Mouse (Mus musculus) urinary bladder, postnatal 25 days (tissue): ENCODE measurements around the gene Tjp2.
"Not testable (repeated sequence)": the region's sequence is repeated elsewhere in the genome, so short reads cannot be mapped to it uniquely, and the experiment has no call there.

Experiments used
- DNase-seq: peaks from one replicate; pipeline ENCODE4 v3.0.0; 2022; ENCODE audit warnings: low spot score

Gene Tjp2

DNA sequence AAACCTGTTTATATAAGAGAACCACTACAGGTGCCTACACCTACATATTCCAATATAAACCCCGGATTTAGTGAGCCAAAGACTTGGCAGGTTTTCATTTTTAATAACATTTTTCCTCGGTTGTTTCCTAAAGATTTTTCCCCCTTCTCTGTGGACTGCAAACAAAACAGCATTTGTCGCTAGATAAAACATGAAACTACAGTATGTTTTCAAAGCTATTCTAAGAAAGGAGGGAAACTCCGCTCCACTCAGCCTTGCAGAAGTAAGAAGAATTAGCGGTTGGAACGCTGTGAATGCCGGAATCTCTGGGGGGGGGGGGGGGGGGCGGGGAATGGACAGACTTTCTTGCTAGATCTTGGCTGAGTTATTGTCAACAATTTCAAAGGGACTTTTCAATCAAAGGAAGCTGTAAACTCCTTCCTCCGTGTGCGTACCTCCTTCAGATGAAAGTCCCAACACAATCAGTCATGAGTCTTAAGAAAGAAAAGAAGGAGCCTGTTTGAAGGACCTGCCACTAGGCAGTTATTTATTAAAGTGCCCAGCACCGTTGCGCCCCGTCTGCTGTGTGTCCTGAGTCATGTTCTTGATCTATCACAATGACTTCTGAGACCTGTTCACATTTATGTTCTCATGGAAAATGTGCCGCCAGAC, 3.9 kb downstream of the Tjp2 start:
- no peak for DNase-seq

DNA sequence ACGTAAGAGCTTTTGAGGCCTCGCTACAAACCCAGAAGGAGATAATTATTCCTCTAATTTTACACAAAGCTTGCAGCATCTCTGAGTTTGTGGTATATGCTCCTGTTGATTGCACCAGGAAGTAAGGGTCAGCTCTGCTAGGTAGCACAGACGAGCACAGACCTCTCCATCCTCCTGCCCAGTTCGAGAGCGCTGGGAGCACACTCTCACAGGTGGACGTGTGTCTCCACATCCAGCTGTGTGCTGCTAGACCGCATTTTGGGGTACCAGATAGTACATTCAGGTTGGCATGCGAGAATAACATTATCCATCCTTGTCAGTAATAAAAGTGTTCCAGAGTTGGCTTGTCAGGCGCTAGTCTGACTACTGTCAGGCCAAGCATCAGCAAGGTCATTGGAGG, 5.8 kb downstream of the Tjp2 start:
- no peak for DNase-seq

DNA sequence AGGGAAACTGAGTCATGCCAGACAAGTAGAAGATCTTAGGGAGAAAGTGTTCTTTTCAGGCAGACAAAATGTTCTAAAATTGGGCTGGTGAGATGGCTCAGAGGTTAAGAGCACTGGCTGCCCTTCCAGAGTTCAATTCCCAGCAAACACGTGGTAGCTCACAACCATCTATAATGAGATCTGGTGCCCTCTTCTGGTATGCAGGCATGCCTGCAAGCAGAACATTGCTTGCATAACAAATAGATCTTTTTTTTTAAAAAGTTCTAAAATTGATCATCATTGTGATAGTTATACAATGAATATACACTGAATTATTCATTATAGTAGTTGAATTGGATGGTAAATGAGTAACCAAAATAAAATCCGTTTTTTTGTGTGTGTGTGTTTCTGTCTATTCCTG, 6.5 kb downstream of the Tjp2 start:
- no peak for DNase-seq

DNA sequence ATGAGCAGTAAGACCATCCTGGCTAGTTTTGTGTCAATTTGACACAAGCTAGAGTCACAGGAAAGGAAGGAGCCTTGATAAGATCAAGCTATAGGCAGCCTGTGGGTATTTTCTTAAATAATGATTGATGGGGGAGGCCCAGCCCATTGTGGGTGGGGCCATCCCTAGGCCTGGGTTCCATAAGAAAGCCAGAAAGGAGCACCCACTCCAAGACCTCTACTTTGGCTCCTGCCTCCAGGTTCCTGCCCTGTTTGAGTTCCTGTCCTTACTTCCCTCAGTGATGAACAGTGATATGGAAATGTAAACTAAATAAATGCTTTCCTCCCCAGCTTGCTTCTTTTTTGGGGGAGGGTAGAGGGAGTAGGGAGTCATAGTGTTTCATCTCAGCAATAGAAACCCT, 7.0 kb downstream of the Tjp2 start:
- no peak for DNase-seq

DNA sequence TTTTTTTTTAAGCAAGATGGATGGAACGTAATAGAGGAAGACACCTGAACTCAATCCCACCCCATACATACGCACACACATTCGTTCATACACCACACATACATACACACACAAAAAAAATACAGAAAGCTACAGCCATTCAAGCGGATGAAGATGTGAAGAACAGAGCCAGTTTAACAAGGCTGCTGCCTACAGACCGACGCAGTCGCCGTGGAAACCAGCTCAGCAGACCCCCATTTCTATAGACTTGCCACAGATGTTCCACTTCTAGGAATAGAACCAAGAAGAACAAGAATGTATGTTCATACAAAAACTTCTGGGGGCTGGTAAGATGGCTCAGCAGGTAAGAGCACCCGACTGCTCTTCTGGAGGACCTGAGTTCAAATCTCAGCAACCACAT, 8.1 kb downstream of the Tjp2 start:
- DNase-seq, result no peak

DNA sequence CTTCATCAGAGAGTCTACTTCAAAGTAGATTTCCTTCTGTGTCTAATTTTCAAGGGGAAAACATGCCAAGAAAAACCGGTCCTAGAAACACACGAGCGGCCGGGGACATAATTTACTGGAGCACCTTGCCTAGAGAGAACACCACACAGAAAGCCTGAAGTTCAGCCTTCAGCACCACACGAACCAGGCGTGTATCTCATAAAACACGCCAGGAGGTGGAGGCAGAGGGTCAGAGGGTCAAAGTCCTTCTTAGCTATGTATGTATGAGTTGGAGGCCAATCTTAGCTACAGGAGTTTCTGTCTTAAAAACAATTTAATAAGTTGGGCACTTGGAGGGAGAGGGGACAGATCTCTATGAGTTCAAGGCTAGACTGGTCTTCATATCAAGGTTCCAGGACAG, 9.9 kb downstream of the Tjp2 start:
- no peak for DNase-seq

DNA sequence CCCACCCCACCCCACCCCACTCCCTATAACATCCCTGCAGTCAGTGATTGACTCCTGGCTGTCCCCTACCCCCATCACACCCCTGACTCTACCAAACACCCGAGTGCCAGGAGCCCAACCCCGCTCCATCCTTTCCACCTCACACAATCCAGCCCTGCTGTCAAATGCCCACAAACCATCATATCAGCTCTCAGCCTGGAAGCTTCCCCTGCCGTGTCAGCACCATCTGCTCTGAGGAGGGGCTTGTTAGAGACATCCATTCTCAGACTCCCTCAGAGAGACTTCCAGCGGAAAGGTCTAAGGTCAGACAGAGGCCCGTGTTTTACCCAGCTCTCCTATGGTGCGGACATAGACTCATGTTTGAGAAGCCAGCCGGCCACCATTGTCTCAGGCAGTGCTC, 11.5 kb downstream of the Tjp2 start:
- no peak for DNase-seq

DNA sequence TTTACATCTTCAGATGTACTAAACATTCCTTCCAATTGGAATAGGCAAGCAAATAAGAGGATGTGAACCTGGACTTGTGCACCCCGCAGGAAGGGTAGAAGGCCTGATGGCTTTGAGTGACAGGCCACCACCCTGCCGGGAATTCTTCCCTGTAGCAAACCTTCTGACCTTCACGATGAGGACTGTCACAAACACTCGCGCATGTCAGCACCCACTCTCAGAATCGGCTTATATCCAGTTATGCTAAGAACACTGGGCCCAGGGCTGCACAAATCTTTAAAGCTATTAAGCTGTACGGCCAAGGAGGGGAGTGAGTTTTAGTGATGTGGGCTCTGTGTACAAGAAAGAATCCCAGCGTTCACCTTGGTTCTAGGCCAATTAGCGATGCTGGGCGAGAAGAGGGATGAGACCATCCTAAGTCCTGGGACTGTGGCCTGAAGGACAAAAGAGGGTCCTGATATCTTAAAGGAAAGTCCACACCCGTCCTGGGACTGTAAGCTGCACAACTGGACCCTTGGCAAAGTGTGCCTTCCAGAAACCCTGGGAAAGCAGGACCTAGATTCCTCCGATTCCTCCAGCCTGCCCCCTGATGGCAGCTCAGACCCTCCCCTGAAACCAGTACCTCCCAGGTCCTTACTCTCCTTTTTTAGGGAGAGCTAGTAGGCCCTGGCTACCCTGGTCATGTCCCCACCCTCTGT, 12.1 kb downstream of the Tjp2 start:
- DNase-seq, result no peak

DNA sequence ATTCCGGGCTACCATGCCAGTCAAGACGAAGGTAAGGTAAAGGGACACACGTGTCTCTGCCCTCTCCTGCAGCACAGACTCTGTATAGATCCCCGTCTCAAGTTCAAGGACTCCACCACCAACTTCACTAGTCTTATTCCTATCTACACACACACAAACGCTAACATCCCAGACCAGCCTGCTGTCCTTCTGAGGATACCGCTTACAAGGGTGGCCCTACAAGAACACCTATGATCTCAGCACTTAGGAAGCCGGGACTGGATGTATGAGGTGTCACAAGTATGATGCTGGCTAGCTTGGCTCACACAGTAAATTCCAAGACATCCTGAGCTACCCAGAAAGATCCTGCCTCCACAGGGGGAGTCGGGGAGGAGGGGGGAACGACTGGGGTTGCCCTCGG, 13.7 kb downstream of the Tjp2 start:
- no peak for DNase-seq

DNA sequence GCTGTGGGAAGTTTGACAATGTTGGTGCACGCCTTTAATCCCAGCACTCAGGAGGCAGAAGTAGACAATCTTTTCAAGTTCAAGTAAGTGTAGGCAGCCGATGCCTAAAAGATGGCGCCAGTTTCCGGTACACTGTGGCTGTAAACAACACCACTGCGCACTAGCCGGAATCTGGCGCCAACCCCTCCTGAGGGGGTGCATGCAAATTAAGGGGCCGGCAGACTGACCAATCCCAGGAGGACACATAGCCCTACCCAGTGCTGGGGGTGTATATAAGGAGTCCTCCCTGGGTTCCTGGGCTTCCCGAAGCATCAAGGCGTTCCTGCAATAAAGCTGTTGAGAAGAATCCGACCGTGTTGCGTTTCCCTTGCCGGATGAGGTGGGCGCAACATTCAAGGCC, 15.3 kb downstream of the Tjp2 start:
- no peak for DNase-seq

DNA sequence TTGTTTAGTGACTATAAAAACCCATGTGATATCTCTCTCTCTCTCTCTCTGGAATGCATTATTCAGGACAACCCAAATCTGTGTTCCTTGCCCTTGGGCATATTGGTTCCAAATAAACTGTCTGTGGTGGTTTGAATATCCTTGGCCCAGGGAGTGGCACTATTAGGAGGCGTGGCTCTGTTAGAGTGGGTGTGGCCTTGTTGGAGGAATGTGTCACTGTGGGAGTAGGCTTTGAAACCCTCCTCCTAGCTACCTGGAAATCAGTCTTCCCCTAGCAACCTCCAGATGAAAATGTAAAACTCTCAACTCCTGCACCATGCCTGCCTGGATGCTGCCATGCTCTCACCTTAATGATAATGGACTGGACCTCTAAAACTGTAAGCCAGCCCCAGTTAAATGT, 16.9 kb downstream of the Tjp2 start:
- DNase-seq, result no peak

DNA sequence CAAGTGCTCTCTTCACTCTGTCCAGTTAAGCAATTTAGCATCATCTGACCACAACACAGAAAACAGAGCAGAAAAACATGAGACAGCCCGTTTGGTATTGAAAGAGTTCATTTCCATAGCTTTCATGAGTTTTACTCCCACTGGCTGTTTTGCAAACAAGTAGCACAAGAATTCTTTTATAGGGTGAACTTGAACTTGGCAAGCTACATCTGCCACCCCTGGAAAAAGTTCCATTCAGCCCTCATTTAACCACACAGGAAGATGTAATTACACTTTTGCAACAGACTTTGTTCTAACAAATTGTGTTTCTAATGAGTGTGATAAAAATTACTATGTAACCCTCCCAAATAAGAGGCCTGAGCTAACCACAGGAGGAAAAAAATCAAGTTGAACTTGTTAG, 19.8 kb downstream of the Tjp2 start:
- DNase-seq, result no peak

DNA sequence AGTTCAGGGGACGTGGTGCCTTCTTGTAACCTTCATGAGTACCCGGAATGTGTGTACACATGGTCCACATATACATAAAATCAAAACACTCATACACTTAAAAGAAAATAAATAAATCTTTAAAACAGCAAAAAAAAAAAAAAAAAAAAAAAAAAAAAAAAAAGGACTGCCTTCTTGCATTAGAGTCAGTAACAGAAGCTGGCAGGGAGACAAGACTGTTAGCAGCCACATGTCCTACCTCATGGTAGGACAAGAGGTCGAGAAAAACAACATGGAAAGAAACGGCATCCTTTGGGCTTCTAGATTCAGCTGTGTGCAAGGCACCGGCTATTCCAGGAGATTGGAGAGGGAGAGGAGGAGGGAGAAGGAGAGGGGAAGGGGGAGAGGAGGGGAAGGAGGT, 23.0 kb downstream of the Tjp2 start:
- no peak for DNase-seq

DNA sequence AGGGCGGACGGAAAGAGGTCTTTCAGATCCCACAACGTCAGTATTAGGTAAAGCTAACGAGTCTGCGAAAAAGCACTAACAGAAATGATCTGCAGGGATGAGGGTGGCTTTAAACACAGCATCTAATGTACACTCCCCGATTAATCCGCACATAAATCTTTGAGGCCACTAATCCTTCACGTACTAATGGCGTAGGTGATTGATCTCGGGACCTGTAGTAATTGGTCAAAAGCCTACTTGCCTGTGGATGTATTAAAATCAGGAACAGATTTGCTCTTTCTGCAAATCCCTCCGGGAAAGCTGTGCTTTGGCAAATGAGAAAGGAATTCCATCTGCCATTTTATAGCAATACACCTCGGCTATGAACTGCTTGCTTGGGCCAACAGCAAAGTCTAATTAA, 24.3 kb downstream of the Tjp2 start:
- no peak for DNase-seq

DNA sequence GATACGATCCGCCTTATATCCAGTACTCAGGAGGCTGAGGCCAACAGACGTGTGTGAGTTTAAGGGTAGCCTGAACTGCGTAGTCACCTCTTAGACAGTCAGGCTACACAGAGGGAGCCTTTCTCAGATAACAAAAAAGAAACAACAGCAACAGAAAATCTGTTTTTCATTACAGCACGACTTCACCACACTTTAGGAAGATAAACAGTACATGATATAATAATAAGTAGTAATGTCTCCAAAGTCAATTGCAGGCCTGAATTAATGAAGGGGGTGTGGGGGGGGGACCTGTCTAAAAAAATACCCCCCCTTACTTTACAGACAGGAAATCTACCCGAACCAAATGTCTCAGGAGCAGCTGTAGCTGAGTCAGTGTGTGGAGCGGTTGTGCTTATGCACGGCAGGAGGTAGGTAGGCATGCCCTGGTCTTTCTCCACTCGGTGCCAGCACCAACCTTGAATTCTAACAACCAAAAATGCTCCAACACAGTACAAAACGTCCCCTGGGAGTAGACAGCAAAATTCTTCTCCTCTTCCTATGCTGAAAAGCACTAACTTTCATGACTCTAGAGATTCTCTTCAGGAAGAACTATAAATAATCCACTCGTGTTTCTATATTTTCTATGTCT, 26.0 kb downstream of the Tjp2 start:
- no peak for DNase-seq

DNA sequence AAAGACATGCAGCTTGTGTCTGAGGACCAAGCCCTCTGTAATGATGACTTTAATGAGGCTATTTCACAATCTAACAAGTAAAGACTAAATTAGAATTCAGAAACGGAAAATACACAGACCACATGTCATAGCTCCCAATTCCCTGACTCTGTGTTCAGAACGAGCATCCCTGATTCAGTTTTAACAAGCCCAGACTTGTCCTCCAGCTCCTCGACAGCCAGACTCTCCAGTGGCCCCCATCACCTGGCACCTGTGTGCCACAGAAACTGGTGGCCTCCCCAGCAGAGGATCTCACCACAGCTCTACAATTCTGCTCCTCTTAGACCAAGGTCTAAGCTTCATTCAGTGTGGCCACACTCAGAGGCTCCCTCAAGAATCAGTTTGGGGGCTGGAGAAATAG, 27.5 kb downstream of the Tjp2 start:
- DNase-seq, result no peak

DNA sequence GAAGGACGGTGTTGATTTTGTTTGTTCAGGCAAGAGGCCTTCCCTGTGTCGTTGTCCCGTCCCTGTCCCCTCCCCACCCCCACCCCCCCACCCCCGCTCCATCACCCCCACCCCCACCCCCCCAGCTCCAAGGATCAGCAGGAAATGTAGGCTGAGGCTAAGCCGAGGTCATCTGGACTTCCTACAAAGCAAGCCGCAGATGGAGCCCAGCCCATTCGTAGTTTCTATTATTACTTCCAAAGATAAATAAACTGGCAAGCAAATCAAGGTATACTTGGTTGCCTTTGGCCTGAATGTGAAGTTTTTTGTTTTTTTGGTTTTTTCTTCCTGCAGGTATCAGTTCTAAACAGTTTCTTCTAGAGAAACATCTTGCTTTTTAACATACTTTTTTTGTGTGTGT, 29.6 kb downstream of the Tjp2 start:
- no peak for DNase-seq

DNA sequence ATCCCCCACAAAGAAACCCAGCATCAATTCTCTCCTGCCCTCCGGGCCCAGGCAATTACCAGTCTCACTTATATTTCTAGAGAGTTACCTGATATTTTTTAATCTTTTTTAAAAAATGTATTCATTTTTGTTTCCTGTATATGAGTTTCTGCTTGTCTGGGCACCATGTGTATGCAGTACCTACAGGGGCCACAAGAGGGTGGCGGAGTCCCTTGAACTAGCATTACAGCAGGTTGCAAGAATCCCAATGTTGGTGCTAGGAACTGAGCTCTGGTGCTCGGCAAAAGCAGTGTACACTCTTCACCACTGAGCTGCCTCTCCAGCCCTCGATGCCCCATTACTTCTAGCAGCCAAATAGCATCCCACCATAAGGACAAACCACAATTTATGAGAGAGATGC, 30.6 kb downstream of the Tjp2 start:
- no peak for DNase-seq

DNA sequence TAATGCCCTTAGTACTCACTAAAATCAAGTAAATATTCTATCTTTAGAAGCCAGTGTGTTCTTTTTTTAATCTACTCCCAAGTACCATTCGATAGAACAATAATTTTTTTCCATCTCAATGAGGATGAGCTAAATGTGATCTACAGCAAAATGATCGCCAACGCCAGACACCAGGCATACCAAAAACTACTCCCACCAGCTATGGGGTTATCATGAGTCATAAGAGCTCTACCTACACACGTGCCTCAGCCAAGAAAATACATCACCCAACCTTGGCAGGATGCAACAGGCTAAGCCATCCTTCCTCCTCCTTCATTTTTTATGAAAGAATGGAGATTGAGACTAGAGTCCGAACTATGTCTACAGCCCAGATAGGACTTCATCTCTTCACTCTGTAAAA, 31.9 kb downstream of the Tjp2 start:
- DNase-seq, result no peak

DNA sequence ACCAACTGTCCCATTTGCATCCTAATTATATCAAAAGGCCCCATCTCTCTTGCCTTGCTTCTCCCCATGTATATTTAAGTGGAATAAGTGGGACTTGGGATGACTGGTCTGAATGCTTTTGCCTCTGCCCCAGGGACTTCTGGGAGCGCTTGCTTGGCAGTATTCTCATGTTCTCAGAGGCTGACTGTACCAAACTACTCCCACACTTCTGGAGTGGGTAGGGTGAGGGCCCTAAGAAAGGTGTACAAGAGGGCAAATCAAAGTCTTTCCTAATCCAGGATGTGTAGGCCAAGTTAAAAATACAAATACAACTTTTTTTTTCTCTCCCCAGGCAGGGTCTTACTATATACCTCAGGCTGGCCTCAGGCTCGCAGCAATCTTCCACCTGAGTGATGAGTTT, 37.0 kb downstream of the Tjp2 start:
- no peak for DNase-seq

DNA sequence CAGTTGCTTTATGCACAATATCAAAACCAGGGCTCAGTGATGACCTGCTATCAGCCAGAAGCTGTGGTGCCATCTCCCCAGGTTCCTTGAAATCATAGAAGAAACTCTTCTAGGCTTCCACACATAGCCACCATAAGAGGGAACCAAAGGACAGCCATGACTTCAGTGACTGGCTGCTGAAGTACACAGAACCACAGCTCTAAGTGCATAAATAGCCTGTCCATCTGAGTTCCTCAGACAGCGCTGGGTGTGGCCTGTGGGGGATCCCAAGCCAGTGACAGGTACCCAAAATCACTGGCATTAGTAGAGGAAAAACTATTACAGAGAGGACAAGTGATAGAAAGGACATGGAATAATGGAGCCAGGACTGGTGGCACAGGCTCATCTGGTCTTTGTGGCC, 37.5 kb downstream of the Tjp2 start:
- not testable (repeated sequence) for DNase-seq

DNA sequence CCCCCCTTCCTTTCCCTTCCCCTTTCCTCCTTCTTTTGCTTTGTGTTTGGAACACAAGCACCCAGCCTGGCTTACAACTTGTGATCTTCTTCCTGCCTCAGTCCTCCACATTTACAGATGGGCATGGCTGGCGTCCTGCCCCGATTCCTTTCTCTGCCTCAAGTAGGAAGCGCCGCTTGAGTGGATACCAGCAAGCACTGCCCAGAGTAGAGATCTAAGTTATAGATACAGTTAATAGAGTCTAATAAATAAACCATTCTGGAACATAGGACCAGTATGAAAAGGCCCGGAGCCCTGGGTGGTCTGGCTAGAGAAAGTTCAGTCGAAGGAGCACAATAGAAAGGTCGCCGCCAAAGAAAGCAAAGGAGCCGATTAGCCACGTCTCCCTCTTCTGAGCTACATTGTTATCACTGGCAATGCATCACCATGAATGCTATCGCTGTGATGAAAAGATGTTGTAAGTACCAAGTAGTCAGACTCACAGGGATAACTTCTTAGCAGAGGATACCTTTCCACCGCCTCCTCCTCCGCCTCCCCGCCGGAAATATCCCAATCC, 41.1 kb downstream of the Tjp2 start:
- no peak for DNase-seq

DNA sequence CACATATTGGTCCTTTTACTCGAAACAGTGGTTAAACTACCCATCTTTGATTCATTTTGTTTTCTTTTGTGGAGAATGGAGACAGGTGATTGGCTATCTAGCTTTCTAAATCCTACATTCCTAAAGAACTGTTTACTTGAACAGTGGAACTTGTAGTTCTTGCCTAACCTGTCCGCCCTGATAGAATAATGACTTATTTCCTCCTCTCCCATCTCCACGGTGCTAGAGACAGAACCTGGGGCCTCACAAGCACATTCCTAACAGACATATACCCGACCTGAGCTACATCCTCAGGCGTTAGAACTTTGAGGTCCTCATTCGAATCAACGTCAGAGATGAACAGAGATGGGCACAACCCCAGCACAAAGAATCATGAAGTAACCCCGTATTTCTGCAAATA, 44.4 kb downstream of the Tjp2 start:
- no peak for DNase-seq

DNA sequence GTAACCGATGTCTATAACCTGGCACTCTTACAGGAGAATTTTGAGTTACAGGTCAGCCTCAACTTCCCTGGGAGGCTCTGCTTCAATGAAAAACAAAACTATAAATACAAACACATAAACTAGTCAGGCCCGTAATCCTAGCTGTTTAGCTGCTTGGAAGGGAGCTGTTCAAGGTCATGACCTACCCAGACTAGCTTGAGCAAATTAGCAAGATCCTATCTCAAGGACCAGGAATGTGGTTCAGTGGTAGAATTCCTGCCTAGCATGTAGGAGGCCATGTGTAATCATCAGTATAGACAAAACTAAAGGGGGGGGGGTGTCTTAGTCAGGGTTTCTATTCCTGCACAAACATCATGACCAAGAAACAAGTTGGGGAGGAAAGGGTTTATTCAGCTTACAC, 46.7 kb downstream of the Tjp2 start:
- no peak for DNase-seq
